Mouse (Mus musculus) kidney, adult 18-20 months (tissue): Measurements from ENCODE around the gene Rtkn2.
"Not testable (repeated sequence)": the region's sequence is repeated elsewhere in the genome, so short reads cannot be mapped to it uniquely, and the experiment has no call there.

Experiments used
- DNase-seq: peaks from one replicate; pipeline ENCODE4 v3.0.0; 2021

Rtkn2 gene

DNA sequence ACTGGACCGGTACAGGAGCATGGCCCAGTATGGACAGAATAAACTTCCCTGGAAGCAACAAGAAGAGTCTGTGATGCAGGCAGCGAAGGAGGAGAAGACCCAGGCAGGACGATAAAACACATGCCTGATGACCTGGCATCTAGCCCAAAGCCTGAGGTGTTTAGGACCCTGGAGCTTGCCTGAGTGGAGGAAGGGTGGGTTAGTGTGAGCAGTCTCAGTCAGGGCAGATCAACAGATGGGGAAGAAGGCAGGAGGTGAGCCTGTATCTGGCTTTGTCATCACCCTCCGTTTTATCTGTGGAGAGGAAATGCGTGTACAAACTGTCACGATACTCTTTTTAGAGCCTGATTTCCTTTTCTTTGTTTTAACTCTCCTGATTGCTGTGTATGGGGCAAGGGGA, 102.3 kb downstream of the Rtkn2 start:
- no peak for DNase-seq

- no peak for DNase-seq
Measured at GRCm38 (mm10) chr10:68085574-68085973, 106.2 kb downstream of the Rtkn2 start.

DNA sequence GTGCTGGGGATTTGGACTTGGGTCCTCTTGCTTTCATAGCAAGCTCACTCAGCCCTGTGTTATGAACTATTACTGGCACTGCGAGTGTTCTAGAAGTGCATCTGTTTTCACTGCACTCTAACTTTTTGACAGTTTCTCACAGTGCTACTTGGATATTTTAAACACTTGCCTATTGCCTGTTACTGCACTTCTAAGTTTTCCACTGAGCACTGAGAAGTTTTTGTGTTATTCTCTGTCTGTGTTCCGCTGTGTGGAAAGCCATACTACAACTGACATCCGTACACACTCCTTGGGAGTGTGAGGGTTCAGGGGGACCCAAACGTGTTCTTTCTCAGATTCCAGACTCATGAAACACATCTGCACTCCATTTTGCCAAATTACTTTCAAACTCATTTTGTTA, 107.6 kb downstream of the Rtkn2 start:
- no peak for DNase-seq

DNA sequence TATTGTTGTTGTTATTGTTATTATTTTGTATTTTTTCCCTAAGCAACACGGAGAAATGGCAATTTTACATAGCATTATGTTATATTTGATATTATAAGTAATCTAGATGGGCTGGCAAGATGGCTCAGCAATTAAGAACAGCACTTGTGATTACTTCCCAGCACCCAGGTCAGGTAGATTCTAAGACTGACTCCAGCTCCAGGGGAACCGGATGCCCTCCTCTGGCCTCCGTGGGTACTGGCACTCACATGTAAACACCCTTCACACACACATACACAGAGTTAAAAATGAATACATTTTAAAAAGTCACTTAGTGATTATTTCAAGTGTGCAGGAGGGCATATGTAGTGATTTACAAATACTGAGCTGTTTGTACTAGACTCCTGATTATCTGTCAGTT, 108.4 kb downstream of the Rtkn2 start:
- DNase-seq: no peak

DNA sequence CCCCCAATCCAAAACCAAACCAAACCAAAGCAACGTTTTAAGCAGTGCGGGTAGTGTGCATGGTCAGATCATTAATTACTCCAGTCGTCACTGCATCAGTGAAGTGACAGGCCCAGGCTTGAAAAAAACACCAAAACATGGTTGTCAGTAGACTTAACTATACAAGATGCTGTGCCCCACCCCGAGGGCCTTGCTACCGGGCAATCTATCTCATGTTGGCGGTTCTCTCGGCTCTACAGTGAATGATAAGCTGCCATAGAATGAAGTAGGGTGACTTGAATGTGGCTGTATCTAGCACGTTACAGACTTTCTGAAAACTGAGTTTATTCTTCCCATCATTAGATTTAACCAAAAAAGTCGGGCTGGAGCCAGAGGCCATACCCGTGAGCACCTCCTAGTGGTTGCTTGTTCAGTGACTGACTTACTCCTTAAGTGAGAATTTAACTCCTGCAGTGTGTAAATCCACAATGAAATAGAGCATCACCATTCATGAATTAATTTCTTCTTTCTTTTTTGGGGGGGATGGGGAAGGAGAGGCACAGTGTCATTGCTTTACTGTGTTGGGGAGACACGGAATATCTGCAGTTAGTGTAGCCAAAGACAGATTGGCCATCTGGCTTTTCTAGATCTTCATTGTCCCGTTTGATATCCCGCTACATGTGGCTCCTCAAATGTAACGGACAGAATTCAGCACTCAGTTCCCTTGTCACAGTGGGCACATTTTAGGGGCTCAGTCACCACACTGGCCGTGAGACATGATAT, 110.2 kb downstream of the Rtkn2 start:
- no peak for DNase-seq

DNA sequence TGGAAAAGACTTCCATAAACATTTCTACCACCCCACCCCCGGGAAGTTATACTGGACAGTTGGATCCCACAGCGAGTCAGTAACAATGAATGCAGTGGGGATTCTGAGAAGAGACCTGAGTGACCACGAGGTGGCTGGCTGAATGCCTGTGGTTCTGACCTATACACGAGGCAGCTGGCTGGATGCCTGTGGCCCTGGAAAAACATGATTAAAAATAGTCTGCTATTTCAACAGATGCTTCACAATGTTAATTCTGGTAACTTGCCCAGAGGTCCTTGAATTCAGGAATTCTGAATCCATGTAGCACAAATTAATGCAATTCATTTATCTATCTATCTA, 110.8 kb downstream of the Rtkn2 start:
- DNase-seq: peak; percentile 68

DNA sequence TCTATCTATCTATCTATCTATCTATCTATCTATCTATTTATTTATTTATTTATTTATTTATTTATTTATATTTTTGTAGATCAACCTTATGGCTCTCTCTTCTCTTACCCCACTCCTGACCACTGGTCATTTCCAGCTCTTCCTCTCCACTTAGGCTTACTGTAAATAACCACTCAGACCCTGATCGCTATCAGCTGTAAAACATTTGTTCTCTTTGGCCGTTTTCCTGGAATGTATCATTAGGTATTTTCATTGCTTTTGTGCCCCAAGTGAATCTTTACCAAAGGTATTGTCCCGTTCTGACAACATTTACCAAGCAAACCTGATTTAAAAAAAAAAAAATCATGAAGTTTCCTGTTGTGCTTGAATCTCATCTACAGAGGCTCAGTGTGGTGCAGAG, 111.2 kb downstream of the Rtkn2 start:
- no peak for DNase-seq

DNA sequence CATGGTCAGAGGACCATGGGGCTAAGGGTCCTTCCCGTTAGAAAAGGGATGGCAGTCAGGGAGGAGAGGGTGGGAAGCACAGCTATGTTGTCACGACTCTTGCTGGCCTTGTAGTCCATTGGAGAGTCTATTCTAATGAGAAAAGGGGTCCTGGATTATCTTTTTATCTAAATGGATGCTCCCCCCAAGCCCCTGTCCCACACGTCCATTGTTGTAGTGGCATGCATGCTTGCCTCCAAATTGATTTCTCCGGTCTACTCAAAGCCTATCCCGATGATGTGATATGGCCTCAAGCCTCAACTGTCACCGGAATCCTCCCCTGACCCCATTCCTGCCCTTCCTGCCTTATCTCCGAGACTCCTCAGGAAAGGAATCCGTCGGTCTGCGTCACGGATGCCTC, 111.6 kb downstream of the Rtkn2 start:
- no peak for DNase-seq

DNA sequence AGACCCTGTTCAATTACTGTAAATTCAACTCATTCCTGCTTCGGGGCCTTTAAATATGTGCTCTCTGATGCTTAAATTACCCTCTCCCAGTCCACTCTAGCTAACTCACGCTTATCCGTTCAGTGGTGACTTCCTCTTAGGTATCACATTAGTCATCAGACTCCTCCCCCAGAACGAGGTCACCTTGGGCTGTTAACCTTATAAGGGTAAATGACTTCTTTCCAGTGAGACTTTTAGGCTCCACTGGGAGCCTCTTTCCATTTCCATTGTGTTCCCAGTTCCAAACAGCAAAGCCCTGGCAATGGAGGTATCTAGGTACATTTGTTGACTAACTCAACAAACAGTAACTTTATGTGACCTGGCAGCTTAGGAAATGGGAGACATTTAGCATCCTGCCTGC, 112.5 kb downstream of the Rtkn2 start:
- DNase-seq: no peak

GRCm38 (mm10) chr10:68093496-68093895, 114.1 kb downstream of the Rtkn2 start:
- no peak for DNase-seq

- DNase-seq: no peak
Measured at GRCm38 (mm10) chr10:68095136-68095535, 115.8 kb downstream of the Rtkn2 start.

DNA sequence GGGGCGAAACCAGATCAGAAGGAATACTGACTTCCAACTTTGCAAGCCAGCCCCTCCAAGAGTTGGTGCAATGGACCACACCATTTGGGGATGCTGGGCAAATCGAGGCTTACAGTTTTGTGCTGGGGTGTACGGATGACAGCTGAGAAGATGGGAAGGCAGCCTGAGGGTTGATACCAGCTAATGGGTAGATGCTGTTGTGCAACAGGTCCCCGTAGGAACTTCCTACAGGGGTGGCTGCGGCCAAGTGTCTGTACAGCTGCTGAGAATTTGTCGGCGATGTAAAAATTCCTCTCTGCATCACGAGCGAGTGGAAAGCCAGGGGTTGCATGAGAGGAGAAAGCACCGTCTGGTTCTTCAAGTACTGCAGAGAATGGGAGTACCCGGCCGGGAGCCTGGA, 117.0 kb downstream of the Rtkn2 start:
- no peak for DNase-seq

- no peak for DNase-seq
Measured at GRCm38 (mm10) chr10:68097821-68098675, 118.7 kb downstream of the Rtkn2 start.

- DNase-seq: not testable (repeated sequence)
Measured at GRCm38 (mm10) chr10:68099801-68100200, 120.4 kb downstream of the Rtkn2 start.

- DNase-seq: no peak
Measured at GRCm38 (mm10) chr10:68100506-68100905, 121.1 kb downstream of the Rtkn2 start.

GRCm38 (mm10) chr10:68101251-68101650, 121.9 kb downstream of the Rtkn2 start:
- DNase-seq: no peak

DNA sequence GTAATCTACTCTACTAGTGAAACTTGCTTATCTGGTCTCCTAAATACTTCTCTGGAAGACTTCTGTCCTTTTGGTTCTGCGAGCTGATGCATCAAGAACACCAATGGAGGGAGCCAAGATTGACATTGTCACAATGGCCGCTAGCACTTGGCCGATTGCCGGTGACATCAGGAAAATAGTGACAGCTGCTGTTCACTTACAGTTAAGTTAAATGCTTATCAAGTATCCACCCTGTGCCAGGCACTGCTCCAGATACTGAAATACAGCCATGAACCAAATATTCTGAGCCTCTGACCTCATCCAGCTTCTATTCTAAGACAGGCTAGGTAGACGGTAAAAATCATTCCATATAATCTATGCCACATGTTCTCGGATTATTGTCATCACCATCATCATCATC, 123.2 kb downstream of the Rtkn2 start:
- no peak for DNase-seq

- no peak for DNase-seq
Measured at GRCm38 (mm10) chr10:68103078-68103855, 123.9 kb downstream of the Rtkn2 start.

GRCm38 (mm10) chr10:68103988-68104387, 124.6 kb downstream of the Rtkn2 start:
- no peak for DNase-seq

DNA sequence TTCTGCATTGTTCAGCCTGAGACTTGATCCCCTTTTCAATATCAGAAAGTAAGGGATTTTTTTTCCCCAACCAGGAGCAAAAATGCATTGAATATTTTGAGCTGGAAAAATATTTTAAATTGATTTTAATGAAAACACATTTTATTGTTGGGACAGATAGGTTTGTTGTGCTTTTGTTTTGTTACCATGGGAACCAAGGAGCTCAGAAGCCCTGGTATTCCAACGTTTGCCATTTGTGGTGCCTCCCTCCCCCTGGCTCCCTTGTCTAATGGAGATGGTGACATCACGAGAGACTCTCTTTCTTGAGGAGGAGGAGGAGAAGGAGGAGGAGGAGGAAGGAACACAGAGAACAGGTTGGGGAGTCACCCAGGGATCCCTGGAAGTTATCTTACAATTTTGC, 125.1 kb downstream of the Rtkn2 start:
- no peak for DNase-seq

- no peak for DNase-seq
Measured at GRCm38 (mm10) chr10:68104881-68105781, 125.8 kb downstream of the Rtkn2 start.

DNA sequence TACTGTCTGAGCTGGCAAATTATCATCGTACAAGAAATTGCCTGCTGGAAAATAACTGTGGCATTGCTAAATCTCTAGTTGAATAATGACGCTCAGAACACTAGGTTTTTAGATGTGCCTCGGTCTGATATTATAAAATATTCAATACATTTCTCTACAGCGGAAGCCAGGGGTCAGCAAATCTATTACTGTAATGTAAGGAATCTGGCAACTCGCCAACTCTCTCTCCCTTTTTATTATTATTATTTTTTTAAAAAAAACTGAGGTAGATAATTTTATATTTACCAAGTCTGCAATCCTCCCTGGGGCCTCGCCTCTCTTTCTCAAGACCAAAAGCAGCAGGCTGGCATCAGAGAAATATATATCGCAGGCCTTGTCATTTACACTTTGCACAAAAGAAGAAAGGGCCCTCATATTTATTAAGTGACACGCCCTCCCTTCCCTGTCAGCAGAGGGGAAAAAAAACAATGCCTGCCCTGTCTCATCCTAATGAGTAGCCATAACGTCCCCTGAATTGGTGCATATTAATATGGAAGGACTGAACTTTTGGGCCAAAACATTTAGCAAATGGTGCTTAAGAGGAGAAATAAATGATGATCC, 127.1 kb downstream of the Rtkn2 start:
- DNase-seq: no peak
